Mouse (Mus musculus) ovary, postnatal 14 days (tissue): Measurements from ENCODE around the gene Rufy2.

Source experiments
- DNase-seq: peaks from one replicate; pipeline ENCODE4 v3.0.0; 2022; ENCODE audit warnings: low spot score

Rufy2 gene

GRCm38 (mm10) chr10:62980039-62980954 lies at the start of gene Rufy2:
Gene Rufy2 (plus strand): TSS chr10:62980223.
- DNase-seq: peak; percentile 81

GRCm38 (mm10) chr10:62932381-62932780 lies 47.6 kb upstream of the Rufy2 start:
- DNase-seq: no peak

GRCm38 (mm10) chr10:62944975-62945580 lies 34.9 kb upstream of the Rufy2 start:
- DNase-seq: no peak

- peak; percentile 63 for DNase-seq
Observed at GRCm38 (mm10) chr10:62946738-62947471, 33.1 kb upstream of the Rufy2 start, which contains the start of gene Dna2. Gene Dna2 (plus strand): TSS chr10:62947026.

- no peak for DNase-seq
Observed at GRCm38 (mm10) chr10:62948551-62948950, 31.5 kb upstream of the Rufy2 start.

- no peak for DNase-seq
Observed at GRCm38 (mm10) chr10:62963956-62964355, 16.1 kb upstream of the Rufy2 start.

GRCm38 (mm10) chr10:62965796-62966195 lies 14.2 kb upstream of the Rufy2 start:
- DNase-seq: no peak

- DNase-seq: no peak
Observed at GRCm38 (mm10) chr10:62966291-62966690, 13.7 kb upstream of the Rufy2 start.

GRCm38 (mm10) chr10:62971821-62972220 lies 8.2 kb upstream of the Rufy2 start:
- DNase-seq: no peak

GRCm38 (mm10) chr10:62979667-62980038 lies 370 bp upstream of the Rufy2 start:
- no peak for DNase-seq

GRCm38 (mm10) chr10:62984072-62984471 lies 4.0 kb downstream of the Rufy2 start:
- DNase-seq: no peak

GRCm38 (mm10) chr10:62984495-62984894 lies 4.5 kb downstream of the Rufy2 start:
- no peak for DNase-seq

- no peak for DNase-seq
Observed at GRCm38 (mm10) chr10:62987341-62987740, 7.3 kb downstream of the Rufy2 start.

GRCm38 (mm10) chr10:62990636-62991035 lies 10.6 kb downstream of the Rufy2 start:
- no peak for DNase-seq

GRCm38 (mm10) chr10:62993991-62994390 lies 14.0 kb downstream of the Rufy2 start:
- no peak for DNase-seq

GRCm38 (mm10) chr10:63000584-63000983 lies 20.6 kb downstream of the Rufy2 start:
- DNase-seq: no peak

- DNase-seq: no peak
Observed at GRCm38 (mm10) chr10:63003252-63003651, 23.2 kb downstream of the Rufy2 start.

GRCm38 (mm10) chr10:63004556-63004955 lies 24.5 kb downstream of the Rufy2 start:
- DNase-seq: no peak

- no peak for DNase-seq
Observed at GRCm38 (mm10) chr10:63008193-63008592, 28.2 kb downstream of the Rufy2 start.

GRCm38 (mm10) chr10:63010268-63010667 lies 30.2 kb downstream of the Rufy2 start:
- no peak for DNase-seq

- no peak for DNase-seq
Observed at GRCm38 (mm10) chr10:63011556-63011955, 31.5 kb downstream of the Rufy2 start.

GRCm38 (mm10) chr10:63013476-63013875 lies 33.5 kb downstream of the Rufy2 start:
- DNase-seq: no peak

GRCm38 (mm10) chr10:63014168-63014567 lies 34.1 kb downstream of the Rufy2 start:
- no peak for DNase-seq
